Mouse (Mus musculus) olfactory bulb, adult 2 months (tissue): ENCODE data around the gene R3hdm4. TPM values are rescaled to one million over a fixed set of nuclear protein-coding genes. Genes with fewer than 3 reads are reported as not detected.

ENCODE experiments used
- H3K27ac ChIP-seq: fragments of 200-500 bp; 2 replicates; pipeline ENCODE4 v1.5.1; 2012; ENCODE audit warnings: low read depth, low read length; ENCODE audit not compliant: insufficient read depth
- H3K4me1 ChIP-seq: fragments of 200-500 bp; 2 replicates; pipeline ENCODE4 v1.6.1; 2012; ENCODE audit warnings: low read length; ENCODE audit not compliant: control insufficient read depth, insufficient read depth
- H3K4me3 ChIP-seq: fragments of 200-500 bp; 2 replicates; pipeline ENCODE4 v1.5.1; 2012; ENCODE audit warnings: mild to moderate bottlenecking, low read depth, low read length, moderate library complexity; ENCODE audit not compliant: insufficient read depth
- CTCF ChIP-seq: fragments of 200-500 bp; IDR thresholded peaks from 2 replicates; pipeline ENCODE4 v1.5.1; 2012; ENCODE audit warnings: low read depth, mild to moderate bottlenecking, low read length, moderate library complexity; ENCODE audit not compliant: insufficient read depth
- POLR2A ChIP-seq: fragments of 200-500 bp; IDR thresholded peaks from 2 replicates; pipeline ENCODE4 v1.6.1; 2012; ENCODE audit warnings: mild to moderate bottlenecking, low read depth, low read length, moderate library complexity; ENCODE audit not compliant: insufficient read depth
- WGBS: fragments of 180-500 bp; shearing (Covaris S2); methylation state at CpG from one replicate; pipeline ENCODE4 v1.1.7; 2018; 5-methylcytosine and 5-hydroxymethylcytosine counted together
- polyA plus RNA-seq: library from polyadenylated mRNA; stranded (reverse); fragments of >200 nt; gene quantifications from 2 replicates; pipeline ENCODE4 v1.2.4, GENCODE M21; 2012; ENCODE audit warnings: low replicate concordance; ENCODE audit not compliant: missing spikeins, insufficient read depth, insufficient read length

R3hdm4 gene
- polyA plus RNA-seq, 1 experiment, result not detected

GRCm38 (mm10) chr10:79928907-79929701 is 8.1 kb upstream of the R3hdm4 start:
- TF ChIP-seq CTCF (no peak), POLR2A (no peak)
- WGBS, result 37% methylated on average over 9 of the region's 9 CpGs
- Histone ChIP-seq H3K27ac (no peak overlapping the region), H3K4me1 (peaks cover 56% of the 10 kb centered on the region), H3K4me3 (peak overlapping the region; percentile 83; the same call in 1 of the 2 replicates)

- TF ChIP-seq CTCF, result no peak
- TF ChIP-seq POLR2A, result no peak
- Histone ChIP-seq H3K4me1 (peaks cover 46% of the 10 kb centered on the region), H3K4me3 (peak overlapping the region; percentile 83), H3K27ac (peak overlapping the region; percentile 41; the same call in 1 of the 2 replicates)
- WGBS, result 1% methylated on average over 28 of the region's 29 CpGs
Measured at GRCm38 (mm10) chr10:79928030-79928694, 7.2 kb upstream of the R3hdm4 start.

GRCm38 (mm10) chr10:79927324-79928029 is 6.5 kb upstream of the R3hdm4 start:
- peak overlapping the region; percentile 41 for H3K27ac ChIP-seq
- under 1% methylated on average over 54 of the region's 54 CpGs for WGBS
- H3K4me3 ChIP-seq, result peak overlapping the region; percentile 83
- no peak for TF ChIP-seq POLR2A
- TF ChIP-seq CTCF, result no peak
- peaks cover 40% of the 10 kb centered on the region for H3K4me1 ChIP-seq

DNA sequence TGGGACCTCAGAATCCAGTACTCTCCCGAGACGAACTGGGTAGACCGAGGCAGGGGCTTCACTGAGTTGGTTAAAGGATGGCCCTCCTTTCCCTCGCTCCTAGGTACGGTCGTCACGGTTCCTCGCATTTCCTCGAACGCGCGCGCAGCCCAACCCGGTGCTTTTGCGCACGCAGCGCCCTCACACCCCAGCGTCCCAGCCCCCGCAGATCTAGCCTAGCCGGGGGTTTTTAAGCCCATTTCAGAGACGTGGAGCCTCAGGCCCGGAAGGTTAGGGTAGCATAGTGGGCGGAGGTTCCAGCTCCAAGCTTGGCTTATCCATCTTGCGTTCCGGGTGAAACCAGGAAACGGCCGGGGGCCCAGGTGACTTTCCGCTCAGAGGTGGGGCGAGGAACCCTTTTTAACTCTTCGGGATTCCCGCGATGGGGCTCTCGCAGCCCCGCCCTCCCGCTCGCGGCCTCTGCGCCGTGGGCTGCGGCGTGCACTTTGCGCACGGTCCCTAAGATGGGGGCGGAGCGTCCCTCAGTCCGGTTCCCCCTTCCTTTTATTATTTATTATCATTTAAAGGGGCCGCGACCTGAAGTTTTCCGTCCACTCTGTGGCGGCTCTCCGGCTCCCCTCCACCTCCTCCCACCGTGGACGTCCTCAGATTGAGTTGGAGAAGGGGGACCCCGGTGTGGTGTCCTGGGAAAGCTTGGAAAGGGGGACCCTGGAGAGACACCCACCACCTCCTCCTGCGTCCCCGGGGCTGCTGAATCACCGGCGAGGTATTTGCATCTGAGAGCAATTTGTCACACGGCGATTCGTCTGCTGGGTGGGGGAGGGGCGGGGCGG is 5.7 kb upstream of the R3hdm4 start, which contains the start of gene Arid3a:
Arid3a (plus strand) TSS at position 553 of the 833 bp plus-strand sequence.
- whole genome bisulfite sequencing, result under 1% methylated on average over 63 of the region's 63 CpGs
- H3K27ac ChIP-seq, result peak within 1 kb of the TSS; percentile 76
- peak within 1 kb of the TSS; percentile 83 for H3K4me3 ChIP-seq
- peaks cover 34% of the 10 kb centered on the region for H3K4me1 ChIP-seq
- TF ChIP-seq POLR2A, result 0 out of 2 replicates have a peak, but pooled peaks have one; percentile 21
- TF ChIP-seq CTCF, result 0 out of 2 replicates have a peak, but pooled peaks have one; percentile 6

GRCm38 (mm10) chr10:79925785-79926490 is 4.9 kb upstream of the R3hdm4 start:
- H3K27ac ChIP-seq, result no peak overlapping the region
- TF ChIP-seq POLR2A (no peak), CTCF (no peak)
- peaks cover 42% of the 10 kb centered on the region for H3K4me1 ChIP-seq
- H3K4me3 ChIP-seq, result peak overlapping the region; percentile 83
- 6% methylated on average over 15 of the region's 15 CpGs for WGBS

- Histone ChIP-seq H3K4me3 (no peak overlapping the region), H3K4me1 (peaks cover 49% of the 10 kb centered on the region), H3K27ac (no peak overlapping the region)
- TF ChIP-seq POLR2A (no peak), CTCF (peak; percentile 99)
- 12% methylated on average over 29 of the region's 29 CpGs for WGBS
Measured at GRCm38 (mm10) chr10:79924998-79925784, 4.2 kb upstream of the R3hdm4 start.

GRCm38 (mm10) chr10:79921572-79921971 is 564 bp upstream of the R3hdm4 start:
- WGBS, result 12% methylated on average over 34 of the region's 34 CpGs
- Histone ChIP-seq H3K27ac (no peak overlapping the region), H3K4me1 (peaks cover 40% of the 10 kb centered on the region), H3K4me3 (peak overlapping the region; percentile 41)
- TF ChIP-seq CTCF (no peak), POLR2A (no peak)
